Mouse (Mus musculus) bone marrow macrophage, adult 2 months (primary cell): ENCODE measurements around the gene Gm49395.

Experiments used
- CTCF ChIP-seq: IDR thresholded peaks from 2 replicates; pipeline ENCODE4 v1.5.1; 2012; ENCODE audit warnings: low read depth, mild to moderate bottlenecking, low read length, moderate library complexity
- POLR2A ChIP-seq: IDR thresholded peaks from 2 replicates; pipeline ENCODE4 v1.6.1; 2012; ENCODE audit warnings: mild to moderate bottlenecking, low read depth, low read length, borderline replicate concordance

DNA sequence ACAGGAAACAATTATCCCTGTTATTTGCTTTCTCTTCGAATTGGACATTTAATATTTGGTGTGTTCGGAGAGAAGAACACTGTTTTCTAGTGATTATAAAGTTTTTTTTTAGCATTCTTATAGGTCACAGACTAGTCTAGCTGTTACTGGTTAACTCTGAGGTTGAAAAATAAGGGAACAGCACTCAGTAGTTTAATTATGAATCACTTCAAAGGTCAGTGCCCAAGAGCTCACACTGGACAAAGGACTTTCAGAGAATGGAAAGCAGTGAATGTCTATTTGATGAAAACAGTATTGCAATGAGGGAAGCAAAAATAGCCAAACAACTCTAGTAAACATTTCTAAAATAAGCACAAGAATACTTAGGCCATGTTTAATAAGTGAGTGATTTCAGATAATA is 41.9 kb upstream of the Gm49395 start:
- TF ChIP-seq CTCF (no peak), POLR2A (no peak)
